In genomic region chr13:8839937-8840336, GRCm38 (mm10) we compare ENCODE assay signal across 10 mouse cellular contexts. TPM values are rescaled to one million over a fixed set of nuclear protein-coding genes. Genes with fewer than 3 reads are reported as not detected.
DNase-seq lines count a peak whose midpoint lies in the region; ATAC-seq and TF ChIP-seq lines count a peak whose summit lies in the region.
"Had no signal": no experiment of that assay in that cellular context is flagged by ENCODE, and none has a peak within 500 bp of the region (broad histone marks: within the 10 kb centered on the region; RNA-seq: fewer than 3 reads in every experiment).

No protein-coding gene starts in this region.

- no peaks in the 10 kb centered on the region for H3K9me3 ChIP-seq in lung, embryonic 15.5 days
- no peaks in the 10 kb centered on the region for H3K9me3 ChIP-seq in forebrain, embryonic 16.5 days (ENCODE audit: control insufficient read depth, low read length)

- 61% methylated on average over 6 of the region's 6 CpGs for WGBS in lung, embryonic 15.5 days
- WGBS in forebrain, embryonic 16.5 days = 89% methylated on average over 6 of the region's 6 CpGs

- no peak overlapping the region for H3K4me2 ChIP-seq in lung, embryonic 15.5 days
- no peak overlapping the region for H3K4me2 ChIP-seq in forebrain, embryonic 16.5 days (ENCODE audit: low read length)
- H3K4me2 ChIP-seq: midbrain, embryonic 11.5 days had no signal

- peak overlapping the region; percentile 53; the same call in 1 of the 2 replicates for H3K27ac ChIP-seq in cortical plate, adult 2 months (ENCODE audit: insufficient read depth, low read length)
- H3K27ac ChIP-seq in lung, embryonic 15.5 days = peak overlapping the region; percentile 78
- H3K27ac ChIP-seq in forebrain, embryonic 16.5 days (ENCODE audit: low read length) = no peak overlapping the region

- no peak overlapping the region for H3K4me3 ChIP-seq in cortical plate, adult 2 months (ENCODE audit: insufficient read depth, low read length)
- H3K4me3 ChIP-seq in lung, embryonic 15.5 days = no peak overlapping the region
- H3K4me3 ChIP-seq in forebrain, embryonic 16.5 days (replicated peaks; ENCODE audit: low read length) = no peak overlapping the region

- H3K27me3 ChIP-seq in lung, embryonic 15.5 days = no peaks in the 10 kb centered on the region
- no peaks in the 10 kb centered on the region for H3K27me3 ChIP-seq in forebrain, embryonic 16.5 days (replicated peaks; ENCODE audit: control insufficient read depth, insufficient read depth, low read length)

- DNase-seq in heart, adult 8-10 months (ENCODE audit: low spot score) = peak; percentile 77
- peak; percentile 29 for DNase-seq in kidney, adult 18-20 months
- DNase-seq in urinary bladder, postnatal 10 days (ENCODE audit: low spot score) = no peak
- DNase-seq in spleen, postnatal 10 days (ENCODE audit: low spot score in 2 of 2) = no peak
- DNase-seq: embryo, embryonic 11 days; gastrocnemius, postnatal 14 days had no signal

- no peaks in the 10 kb centered on the region for H3K4me1 ChIP-seq in cortical plate, adult 2 months (ENCODE audit: control insufficient read depth, insufficient read depth, low read length)
- H3K4me1 ChIP-seq in lung, embryonic 15.5 days = no peaks in the 10 kb centered on the region
- no peaks in the 10 kb centered on the region for H3K4me1 ChIP-seq in forebrain, embryonic 16.5 days (replicated peaks; ENCODE audit: control insufficient read depth, insufficient read depth, low read length)

- ATAC-seq in lung, embryonic 15.5 days (ENCODE audit: borderline replicate concordance, extremely low read depth, low FRiP score, low TSS enrichment) = no peak
- no peak for ATAC-seq in forebrain, embryonic 16.5 days

- H3K9ac ChIP-seq in lung, embryonic 15.5 days = no peak overlapping the region
- H3K9ac ChIP-seq in forebrain, embryonic 16.5 days (replicated peaks; ENCODE audit: low read depth, low read length) = no peak overlapping the region

- peaks cover 61% of the 10 kb centered on the region for H3K36me3 ChIP-seq in lung, embryonic 15.5 days
- peaks cover 24% of the 10 kb centered on the region for H3K36me3 ChIP-seq in forebrain, embryonic 16.5 days (ENCODE audit: control insufficient read depth, insufficient read depth)

- no peak for TF ChIP-seq CTCF in cortical plate, adult 2 months (IDR thresholded peaks at IDR 0.05; ENCODE audit: extremely low read depth, insufficient read depth, low read length)

- no peak for TF ChIP-seq POLR2A in cortical plate, adult 2 months (IDR thresholded peaks at IDR 0.05; ENCODE audit: extremely low read depth, insufficient read depth, low read length)

RNA-seq across cellular contexts. Expression of gene Wdr37, which starts 31.8 kb away (rescaled TPM):
- polyA plus RNA-seq in cortical plate, adult 2 months (2012; rRNA removed) = 41.3 and 47.5 TPM in 2 replicates
- 10 to 100 TPM; 31.1 to 39.2 (median 34.4) TPM for total RNA-seq in heart, adult 8-10 months (2022)
- polyA plus RNA-seq in lung, embryonic 15.5 days (2015; fragmentation: Nextera tagmentation; extraction: Ambion mirVana) = 19.9 and 22.1 TPM in 2 replicates
- 48.8 and 51.0 TPM in 2 replicates for polyA plus RNA-seq in forebrain, embryonic 16.5 days (2015; fragmentation: Nextera tagmentation; extraction: Ambion mirVana)

RNA-seq across cellular contexts. Expression of gene Idi1, which starts 45.4 kb away (rescaled TPM):
- 43.0 and 48.3 TPM in 2 replicates for polyA plus RNA-seq in cortical plate, adult 2 months (2012; rRNA removed)
- total RNA-seq in heart, adult 8-10 months (2022) = 1 to 10 TPM; 4.0 to 6.0 (median 5.3) TPM
- 67.9 and 73.0 TPM in 2 replicates for polyA plus RNA-seq in lung, embryonic 15.5 days (2015; fragmentation: Nextera tagmentation; extraction: Ambion mirVana)
- polyA plus RNA-seq in forebrain, embryonic 16.5 days (2015; fragmentation: Nextera tagmentation; extraction: Ambion mirVana) = 99.8 and 101 TPM in 2 replicates

Comparison
In these comparisons a context has a peak if more than half of its experiments do, and no peak if none do; other contexts are left out.
1. DNase-seq: peak in heart, adult 8-10 months (single experiment) and kidney, adult 18-20 months (single experiment); none in urinary bladder, postnatal 10 days (single experiment) and spleen, postnatal 10 days (0 of 2).